Mouse (Mus musculus) cerebellum, postnatal 25 days (tissue): ENCODE measurements around the gene Pcnx.

Source experiments
- DNase-seq, 2 experiments: peaks; one replicate each; pipeline ENCODE4 v3.0.0; 2021; ENCODE audit warnings: mixed read lengths in 2 of 2

The Pcnx gene

GRCm38 (mm10) chr12:81855031-81855430, 4.8 kb upstream of the Pcnx start:
- DNase-seq = no peak

GRCm38 (mm10) chr12:81856696-81857095, 3.1 kb upstream of the Pcnx start:
- DNase-seq = no peak

- DNase-seq = no peak
Observed at GRCm38 (mm10) chr12:81857251-81857650, 2.6 kb upstream of the Pcnx start.

- DNase-seq = no peak
Observed at GRCm38 (mm10) chr12:81857978-81858569, 1.7 kb upstream of the Pcnx start.

GRCm38 (mm10) chr12:81860308-81861181, 722 bp downstream of the Pcnx start:
- peak; percentile 76 to 80 for DNase-seq

GRCm38 (mm10) chr12:81861199-81862085, 1.6 kb downstream of the Pcnx start:
- DNase-seq = peak; percentile 42 to 46

- no peak for DNase-seq
Observed at GRCm38 (mm10) chr12:81862351-81862802, 2.6 kb downstream of the Pcnx start.

- DNase-seq = no peak
Observed at GRCm38 (mm10) chr12:81863949-81864348, 4.1 kb downstream of the Pcnx start.

GRCm38 (mm10) chr12:81865183-81865582, 5.4 kb downstream of the Pcnx start:
- no peak for DNase-seq

GRCm38 (mm10) chr12:81867316-81867715, 7.5 kb downstream of the Pcnx start:
- DNase-seq = no peak

GRCm38 (mm10) chr12:81869205-81869940, 9.6 kb downstream of the Pcnx start:
- DNase-seq = no peak

- DNase-seq = no peak
Observed at GRCm38 (mm10) chr12:81873345-81873744, 13.5 kb downstream of the Pcnx start.

- DNase-seq = no peak
Observed at GRCm38 (mm10) chr12:81880161-81880560, 20.3 kb downstream of the Pcnx start.

GRCm38 (mm10) chr12:81883255-81884106, 23.7 kb downstream of the Pcnx start:
- no peak for DNase-seq

GRCm38 (mm10) chr12:81884107-81884398, 24.2 kb downstream of the Pcnx start:
- DNase-seq = no peak

- no peak for DNase-seq
Observed at GRCm38 (mm10) chr12:81884983-81885382, 25.2 kb downstream of the Pcnx start.

- no peak for DNase-seq
Observed at GRCm38 (mm10) chr12:81885982-81886381, 26.2 kb downstream of the Pcnx start.

- DNase-seq = no peak
Observed at GRCm38 (mm10) chr12:81888954-81889353, 29.1 kb downstream of the Pcnx start.

GRCm38 (mm10) chr12:81891946-81892345, 32.1 kb downstream of the Pcnx start:
- DNase-seq = no peak

GRCm38 (mm10) chr12:81894311-81894710, 34.5 kb downstream of the Pcnx start:
- DNase-seq = no peak

- no peak for DNase-seq
Observed at GRCm38 (mm10) chr12:81895986-81896385, 36.2 kb downstream of the Pcnx start.

GRCm38 (mm10) chr12:81904456-81904855, 44.6 kb downstream of the Pcnx start:
- no peak for DNase-seq
